25 mouse cellular contexts compared by ENCODE assay signal in genomic region chr19:58856129-58856855, GRCm38 (mm10).
DNase-seq lines count a peak whose midpoint lies in the region; ATAC-seq and TF ChIP-seq lines count a peak whose summit lies in the region.
"Had no signal": no experiment of that assay in that cellular context is flagged by ENCODE, and none has a peak within 500 bp of the region (broad histone marks: within the 10 kb centered on the region; RNA-seq: fewer than 3 reads in every experiment).

No protein-coding gene starts in this region.

- WGBS in forebrain, embryonic 12.5 days: 68% methylated on average over 9 of the region's 9 CpGs

- no peak overlapping the region for H3K9ac ChIP-seq in forebrain, embryonic 12.5 days
- H3K9ac ChIP-seq: embryonic facial prominence, embryonic 15.5 days; forebrain, embryonic 15.5 days; hindbrain, embryonic 12.5 days; kidney, embryonic 15.5 days; limb, embryonic 12.5 days; liver, postnatal 0 days; stomach, embryonic 15.5 days had no signal

- H3K27ac ChIP-seq in layer of hippocampus, adult 2 months: peak overlapping the region; percentile 24; the same call in 1 of the 2 replicates
- no peak overlapping the region for H3K27ac ChIP-seq in forebrain, embryonic 12.5 days
- H3K27ac ChIP-seq: embryonic facial prominence, embryonic 15.5 days; forebrain, embryonic 15.5 days; hindbrain, embryonic 12.5 days; kidney, embryonic 15.5 days; limb, embryonic 12.5 days; macrophage; stomach, embryonic 15.5 days had no signal

- H3K9me3 ChIP-seq in forebrain, embryonic 12.5 days: no peaks in the 10 kb centered on the region
- H3K9me3 ChIP-seq: embryonic facial prominence, embryonic 15.5 days; forebrain, embryonic 15.5 days; hindbrain, embryonic 12.5 days; kidney, embryonic 15.5 days; limb, embryonic 12.5 days; stomach, embryonic 15.5 days had no signal

- no peak overlapping the region for H3K4me2 ChIP-seq in forebrain, embryonic 12.5 days
- H3K4me2 ChIP-seq: embryonic facial prominence, embryonic 15.5 days; forebrain, embryonic 15.5 days; heart, embryonic 11.5 days; hindbrain, embryonic 12.5 days; kidney, embryonic 15.5 days; limb, embryonic 12.5 days; liver, embryonic 11.5 days; stomach, embryonic 15.5 days had no signal

- peaks cover 15% of the 10 kb centered on the region for H3K27me3 ChIP-seq in forebrain, embryonic 12.5 days
- H3K27me3 ChIP-seq: forebrain, embryonic 15.5 days; hindbrain, embryonic 12.5 days; stomach, embryonic 15.5 days had no signal

- DNase-seq in adrenal gland, adult (ENCODE audit: inconsistent age in 2 of 2, low spot score in 1 of 2): peak; percentile 61 to 88
- DNase-seq in adrenal gland, postnatal 25 days: no peak
- DNase-seq in layer of hippocampus, adult 2 months (ENCODE audit: low spot score in 2 of 2): peak in 1 of 2 experiments; percentile 22
- no peak for DNase-seq in layer of hippocampus, adult 9-10 months (ENCODE audit: low spot score)
- DNase-seq in 3T3-L1 (ENCODE audit: low read depth, low spot score): peak; percentile 35
- peak; percentile 37 for DNase-seq in brain, embryonic 14.5 days (ENCODE audit: low read depth)
- DNase-seq: cerebellum, adult 9-10 months; gastrocnemius, postnatal 14 days; heart, adult 11 months; kidney, adult 11 months; kidney, postnatal 36 days; liver, postnatal 0 days; thymus, postnatal 25 days had no signal

- H3K36me3 ChIP-seq in forebrain, embryonic 12.5 days (replicated peaks): no peaks in the 10 kb centered on the region
- H3K36me3 ChIP-seq: embryonic facial prominence, embryonic 15.5 days; forebrain, embryonic 15.5 days; hindbrain, embryonic 12.5 days; kidney, embryonic 15.5 days; limb, embryonic 12.5 days; stomach, embryonic 15.5 days had no signal

- TF ChIP-seq CTCF in layer of hippocampus, adult 2 months (conservative IDR thresholded peaks at IDR 0.05): no peak
- TF ChIP-seq CTCF in brain, embryonic 14.5 days (IDR thresholded peaks at IDR 0.05; ENCODE audit: borderline replicate concordance, extremely low read depth, insufficient read depth, insufficient read length): no peak

- TF ChIP-seq POLR2A in brain, embryonic 14.5 days (IDR thresholded peaks at IDR 0.05; ENCODE audit: borderline replicate concordance, extremely low read depth, insufficient read depth, insufficient read length, poor library complexity, severe bottlenecking): no peak

- ATAC-seq in forebrain, embryonic 12.5 days (ENCODE audit: low FRiP score): no peak
- ATAC-seq: CD4-positive, CD25-positive, alpha-beta regulatory T cell, adult 4 months; forebrain, embryonic 15.5 days; liver, postnatal 0 days; lung, postnatal 0 days had no signal

- H3K4me3 ChIP-seq in layer of hippocampus, adult 2 months: peak overlapping the region; percentile 7; the same call in 1 of the 2 replicates
- no peak overlapping the region for H3K4me3 ChIP-seq in forebrain, embryonic 12.5 days (replicated peaks)
- H3K4me3 ChIP-seq: embryonic facial prominence, embryonic 15.5 days; forebrain, embryonic 15.5 days; hindbrain, embryonic 12.5 days; kidney, embryonic 15.5 days; limb, embryonic 12.5 days; stomach, embryonic 15.5 days had no signal

- H3K4me1 ChIP-seq in forebrain, embryonic 12.5 days: peaks cover 27% of the 10 kb centered on the region

Comparison
In these comparisons a context has a peak if more than half of its experiments do, and no peak if none do; other contexts are left out.
1. DNase-seq: peak in adrenal gland, adult (2 of 2), 3T3-L1 (single experiment) and brain, embryonic 14.5 days (single experiment); none in adrenal gland, postnatal 25 days (single experiment) and layer of hippocampus, adult 9-10 months (single experiment).